Mouse (Mus musculus): ENCODE measurements around the gene Cmtm8. TPM values are rescaled to one million over a fixed set of nuclear protein-coding genes. Genes with fewer than 3 reads are reported as not detected.

The Cmtm8 gene
- total RNA-seq (2021): 1 to 10 TPM; 2.2 to 2.5 TPM

DNA sequence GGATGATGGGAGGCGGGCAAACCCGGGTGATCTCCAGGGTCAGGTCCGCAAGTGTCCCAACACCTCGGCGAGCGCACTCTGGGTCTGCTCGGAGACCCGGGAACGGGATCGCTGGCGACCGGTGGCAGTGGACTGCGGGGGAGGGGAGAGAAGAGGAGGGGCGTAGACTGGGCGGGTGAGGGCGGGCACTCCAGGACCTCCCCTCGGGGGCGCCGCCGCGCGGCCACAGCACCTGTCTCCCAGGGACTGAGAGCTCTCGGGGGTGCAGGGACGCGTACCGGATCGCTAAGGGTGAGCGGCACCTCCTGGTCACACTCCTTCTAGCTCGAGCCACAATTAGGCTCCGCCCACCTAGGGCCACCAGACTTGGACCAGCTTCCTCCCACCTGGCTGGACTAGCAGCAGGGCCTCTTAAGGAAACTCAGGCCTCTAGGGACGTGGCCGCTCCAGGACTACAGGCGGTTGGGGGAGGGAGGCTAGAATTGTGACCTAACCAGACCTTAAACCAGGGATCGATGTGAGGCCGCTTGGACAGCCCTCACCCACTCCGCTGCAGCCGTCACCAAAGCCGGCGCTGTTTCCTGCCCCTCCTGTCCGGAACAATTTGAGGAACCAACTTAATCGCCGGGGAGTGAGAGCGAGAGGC, at the start of gene Cmtm8:
TSS of gene Cmtm8 (minus strand) at position 140 of the 646 bp plus-strand sequence.
- intact Hi-C loops (cut with DNase I): no loop called here
- peak; percentile 12 to 23 for DNase-seq (ENCODE audit: low spot score in 2 of 2)

DNA sequence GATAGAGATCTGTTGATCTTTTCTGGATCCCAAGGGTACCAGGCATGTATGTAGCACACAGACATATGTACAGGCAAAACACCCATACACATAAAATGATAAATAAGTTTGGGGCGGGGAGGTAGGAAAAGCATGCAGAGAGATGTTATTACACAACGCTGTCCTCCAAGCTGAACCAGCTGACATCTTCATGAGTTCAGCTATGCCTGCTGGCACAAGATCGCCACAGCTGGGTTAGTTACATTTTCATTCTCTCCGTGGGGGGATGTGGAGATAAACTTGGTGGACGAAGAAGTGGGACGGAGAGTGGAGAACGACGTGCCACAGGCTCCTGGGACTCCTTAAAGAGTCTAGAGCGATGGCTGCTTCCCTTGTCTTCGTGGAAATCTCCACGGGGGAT, 49.0 kb upstream of the Cmtm8 start:
- intact Hi-C loops (cut with DNase I): no loop called here

DNA sequence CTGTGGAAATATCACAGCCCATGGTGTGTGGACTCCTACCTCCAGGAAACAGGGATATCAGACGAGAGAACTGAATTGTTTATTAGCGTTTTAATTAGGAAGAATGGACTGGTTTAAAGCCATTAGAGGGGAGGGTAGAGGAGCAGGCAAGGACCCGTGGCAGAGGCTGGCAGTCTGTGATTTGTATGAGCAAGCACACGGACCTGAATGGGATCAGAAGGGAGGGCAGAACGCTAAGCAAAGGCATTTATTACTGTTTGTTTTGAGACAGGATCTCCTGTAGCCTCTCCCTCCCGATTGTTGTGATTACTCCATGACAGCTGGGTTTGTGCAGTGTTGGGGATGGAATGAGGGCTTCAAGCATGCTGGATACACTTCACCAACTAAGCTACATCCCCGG, 46.4 kb upstream of the Cmtm8 start:
- DNase-seq (ENCODE audit: low spot score in 2 of 2): no peak
- intact Hi-C loops (cut with DNase I): no loop called here

More for the DNA sequence above, 49.0 kb upstream of the Cmtm8 start:
- DNase-seq (ENCODE audit: low spot score in 2 of 2): no peak

DNA sequence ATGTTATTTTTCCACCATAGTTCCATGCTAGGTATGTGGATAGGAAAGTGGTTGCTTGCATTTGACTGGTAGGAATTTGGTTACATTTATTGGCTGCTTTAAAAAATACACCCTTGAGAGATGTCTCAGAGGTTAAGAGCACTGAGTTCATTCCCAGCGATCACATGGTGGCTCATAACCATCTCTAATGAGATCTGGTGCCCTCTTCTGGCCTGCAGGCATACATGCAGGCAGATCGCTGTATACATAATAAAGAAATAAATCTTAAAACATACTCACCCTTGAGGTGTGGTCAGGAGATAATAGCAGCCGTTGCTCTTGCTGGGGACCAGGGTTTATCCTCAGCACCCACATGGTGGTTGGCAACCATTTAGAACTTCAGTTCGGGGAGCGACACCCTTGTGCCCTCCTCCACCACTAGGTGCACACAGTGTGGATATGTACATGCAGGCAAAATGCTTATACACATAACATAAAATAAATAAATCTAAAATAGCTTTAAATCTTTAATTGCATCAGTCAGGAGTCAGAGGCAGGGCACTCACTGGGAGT, 45.0 kb upstream of the Cmtm8 start:
- DNase-seq (ENCODE audit: low spot score in 2 of 2): no peak
- intact Hi-C loops (cut with DNase I): no loop called here

DNA sequence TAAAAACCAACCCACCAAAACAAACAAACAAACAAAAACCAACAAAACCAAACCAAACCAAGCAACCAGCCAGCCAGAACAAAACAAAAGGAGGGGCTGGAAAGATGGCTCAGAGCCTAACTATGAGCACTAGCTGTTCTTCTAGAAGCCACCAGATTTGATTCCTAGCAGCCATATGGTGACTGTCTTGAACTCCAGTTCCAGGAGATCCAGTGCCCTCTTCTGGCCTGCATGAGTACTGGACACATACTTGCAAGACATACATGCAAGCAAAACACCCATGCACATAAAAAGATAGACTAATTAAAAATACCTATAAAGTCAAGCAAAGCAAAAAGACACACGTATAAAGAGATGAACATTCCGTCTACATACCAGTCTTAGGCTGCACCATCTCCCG, 43.7 kb upstream of the Cmtm8 start:
- intact Hi-C loops (cut with DNase I): loop anchor here (2.0 kb wide), 1 partner anchor 91 kb away; no protein-coding TSS in a partner anchor
- peak in 1 of 2 experiments; percentile 3 for DNase-seq (ENCODE audit: low spot score in 2 of 2)

DNA sequence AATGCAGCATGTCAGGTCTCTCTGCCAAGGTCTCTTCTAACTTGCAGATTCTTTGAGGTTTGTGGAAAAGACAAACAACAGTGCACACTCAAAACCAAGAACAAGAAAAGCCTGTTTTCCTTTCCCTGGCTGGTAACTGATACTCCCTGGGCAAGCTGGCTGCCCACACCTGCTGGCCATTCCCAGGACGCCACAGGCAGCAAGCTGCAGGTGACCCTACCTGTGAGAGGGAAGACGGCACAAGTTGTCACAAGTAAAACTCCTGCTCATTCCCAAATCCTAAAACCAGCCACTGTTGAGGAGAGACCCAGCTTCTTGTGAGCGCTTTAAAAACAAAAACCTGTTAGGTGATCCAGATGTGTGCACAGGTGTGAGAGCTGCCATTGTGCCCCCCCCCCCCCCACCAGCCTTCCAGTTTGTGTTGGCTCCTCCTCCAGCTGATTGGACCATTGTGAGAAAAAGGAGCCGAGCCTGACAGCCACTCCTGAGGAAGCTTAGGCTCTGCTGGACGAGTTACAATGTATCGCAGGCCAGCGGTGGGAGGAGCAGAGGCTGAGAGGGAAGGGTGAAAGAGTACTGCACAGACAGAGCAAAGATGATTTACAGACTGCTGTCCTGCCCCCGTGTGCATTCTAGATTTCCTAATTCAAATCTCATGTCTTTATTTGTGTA, 42.2 kb upstream of the Cmtm8 start:
- intact Hi-C loops (cut with DNase I): loop anchor here (2.0 kb wide), 1 partner anchor 89 kb away; no protein-coding TSS in a partner anchor
- DNase-seq (ENCODE audit: low spot score in 2 of 2): no peak

DNA sequence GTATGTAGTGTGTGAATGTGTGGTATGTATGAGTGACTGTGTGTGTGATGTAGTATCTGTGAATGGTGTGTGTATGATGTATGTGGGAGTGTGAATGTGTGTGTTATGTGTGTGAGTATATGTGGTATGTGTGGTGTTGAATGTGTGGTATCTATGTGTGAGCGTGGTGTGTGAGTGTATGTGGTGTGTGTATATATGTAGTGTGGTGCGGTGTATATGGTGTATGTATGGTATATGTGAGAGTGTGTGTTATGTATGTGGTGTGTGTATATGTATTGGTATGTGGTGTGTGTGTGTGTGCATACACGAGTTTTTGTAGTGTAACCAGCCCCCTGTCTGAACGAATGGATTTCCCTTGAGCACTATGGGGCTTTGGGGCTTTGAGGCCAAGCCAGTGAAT, 41.6 kb upstream of the Cmtm8 start:
- intact Hi-C loops (cut with DNase I): no loop called here
- DNase-seq (ENCODE audit: low spot score in 2 of 2): no peak

DNA sequence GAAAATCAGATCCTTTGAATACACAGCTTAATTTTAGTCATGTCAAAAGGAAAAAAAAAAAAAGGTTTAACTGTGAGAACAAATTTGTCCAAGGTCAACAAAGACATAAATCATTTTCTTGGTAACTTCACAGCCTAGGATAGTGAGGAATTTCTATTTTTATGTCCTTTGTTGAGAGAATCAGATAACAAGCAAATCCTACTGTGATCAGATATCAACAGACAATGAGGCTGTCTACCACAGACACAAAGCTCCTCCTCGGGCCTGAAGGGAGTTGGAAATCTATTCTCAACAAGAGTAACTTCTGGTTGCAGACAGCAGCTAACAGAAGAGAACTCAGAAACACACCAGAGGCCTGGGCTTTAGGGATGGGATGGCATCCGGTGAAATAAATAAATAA, 38.0 kb upstream of the Cmtm8 start:
- intact Hi-C loops (cut with DNase I): no loop called here
- DNase-seq (ENCODE audit: low spot score in 2 of 2): no peak

DNA sequence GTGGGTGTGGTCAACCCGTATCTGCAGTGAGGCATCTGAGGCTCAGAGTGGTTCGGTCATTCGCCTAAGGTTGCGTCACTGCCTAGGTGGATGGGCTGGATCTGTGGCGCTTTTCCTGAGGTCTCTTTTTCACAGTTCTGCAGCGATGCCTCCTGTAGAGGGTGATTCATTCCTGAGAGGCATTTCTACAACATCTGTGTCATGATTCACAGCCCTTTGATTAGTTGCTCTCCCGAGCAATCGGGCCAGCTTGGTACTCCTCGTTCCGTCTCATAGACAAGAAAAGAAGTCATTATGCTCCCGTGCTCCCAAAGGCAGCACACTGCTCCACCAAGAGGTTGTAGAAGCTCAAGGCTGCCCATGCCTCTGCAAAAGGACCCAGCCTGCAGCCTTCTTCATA, 11.4 kb upstream of the Cmtm8 start:
- peak; percentile 54 to 78 for DNase-seq (ENCODE audit: low spot score in 2 of 2)
- intact Hi-C loops (cut with DNase I): no loop called here

DNA sequence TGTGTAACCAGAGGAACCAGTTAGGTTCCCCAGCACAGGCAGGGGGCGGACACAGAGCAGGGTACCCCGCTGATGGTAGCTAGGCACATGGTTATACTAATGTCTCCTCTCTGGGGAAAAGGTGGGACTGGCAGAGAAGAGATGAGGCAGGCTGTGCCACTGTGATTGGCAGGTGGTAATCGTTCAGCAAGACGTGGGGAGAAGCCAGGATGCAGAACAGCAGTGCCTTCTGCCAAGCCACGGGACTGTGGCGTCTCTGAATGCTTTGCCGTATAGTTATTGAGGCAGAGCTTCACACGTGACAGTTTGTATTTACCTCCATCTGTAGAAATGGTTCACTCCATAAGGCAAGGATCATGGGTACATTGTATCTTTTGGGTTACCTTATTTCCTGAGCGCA, 10.7 kb upstream of the Cmtm8 start:
- peak in 1 of 2 experiments; percentile 3 for DNase-seq (ENCODE audit: low spot score in 2 of 2)
- intact Hi-C loops (cut with DNase I): no loop called here

DNA sequence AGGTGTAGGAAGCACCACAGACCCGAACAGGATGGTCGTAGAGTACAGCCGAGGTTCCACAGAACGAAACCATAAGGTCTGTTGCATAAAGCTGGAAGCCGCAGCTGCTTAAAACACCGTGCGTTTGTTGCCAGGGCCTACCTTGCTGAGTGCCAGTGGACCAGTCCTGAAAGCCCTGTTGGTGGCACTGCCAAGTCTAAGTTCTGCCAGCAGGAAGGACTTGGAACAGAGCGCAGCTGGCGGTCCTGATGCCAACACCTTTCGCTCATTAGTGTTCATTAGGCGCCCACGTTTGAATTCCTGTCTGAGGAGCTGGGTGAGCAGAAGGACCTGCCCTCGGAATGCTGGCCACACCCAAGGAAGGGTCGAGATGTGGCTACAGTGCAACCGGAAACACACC, 9.4 kb upstream of the Cmtm8 start:
- DNase-seq (ENCODE audit: low spot score in 2 of 2): no peak
- intact Hi-C loops (cut with DNase I): no loop called here

DNA sequence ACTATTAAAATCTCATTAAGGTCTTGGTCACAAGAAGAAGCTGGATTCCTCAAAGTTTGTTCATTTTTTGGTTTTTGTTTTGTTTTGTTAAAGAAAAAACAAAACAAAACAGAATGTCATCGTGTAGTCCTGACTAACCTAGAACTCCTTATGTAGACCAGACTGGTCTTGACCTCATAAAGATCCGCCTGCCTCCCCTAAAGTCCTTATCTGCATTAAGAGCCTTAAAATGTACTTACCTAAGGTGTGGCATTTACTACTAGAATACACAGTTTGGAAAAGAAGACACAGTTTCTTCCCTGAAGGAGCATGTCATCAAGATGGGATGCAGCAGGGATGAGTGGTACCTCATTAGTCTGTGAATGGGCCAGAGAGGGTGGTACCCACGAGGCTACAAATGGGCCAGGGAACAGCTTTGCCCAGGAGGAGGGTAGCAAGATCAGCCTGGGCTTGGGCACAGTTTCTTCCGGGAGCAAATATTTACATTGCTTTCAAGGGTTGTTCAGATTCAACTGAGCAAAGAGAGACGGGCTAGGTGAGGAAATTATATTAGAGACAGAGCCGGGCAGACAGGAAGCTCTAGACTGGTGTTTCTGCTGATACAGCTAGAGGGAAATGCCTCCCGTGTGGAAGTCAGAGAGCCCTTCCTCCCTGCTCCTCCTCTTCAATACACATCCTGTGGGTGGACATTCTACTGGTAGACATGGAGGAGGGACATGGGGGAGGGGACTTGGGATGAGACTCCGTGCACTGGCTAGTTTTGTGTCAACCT, 7.6 kb upstream of the Cmtm8 start:
- no peak for DNase-seq (ENCODE audit: low spot score in 2 of 2)
- intact Hi-C loops (cut with DNase I): no loop called here

DNA sequence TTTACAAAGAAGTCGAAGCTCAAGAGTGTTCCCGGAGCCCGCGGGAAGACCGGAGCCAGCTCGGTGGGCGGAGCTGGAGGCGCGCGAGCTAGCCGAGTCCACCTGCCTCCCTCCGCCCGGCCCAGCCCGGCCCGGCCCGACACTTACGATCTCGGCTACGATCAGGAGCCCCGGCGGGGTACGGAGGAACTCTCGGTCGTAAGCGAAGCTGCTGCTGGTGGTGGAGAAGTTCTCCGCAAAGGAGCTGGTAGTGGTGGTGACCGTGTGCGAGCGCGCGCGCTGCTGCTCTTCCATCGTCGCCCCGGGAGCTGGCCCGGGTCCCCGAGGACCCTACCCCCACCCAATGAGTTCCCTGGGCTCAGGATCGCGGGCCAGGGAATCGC, 331 bp downstream of the Cmtm8 start:
- intact Hi-C loops (cut with DNase I): no loop called here
- DNase-seq (ENCODE audit: low spot score in 2 of 2): peak; percentile 1 to 9

DNA sequence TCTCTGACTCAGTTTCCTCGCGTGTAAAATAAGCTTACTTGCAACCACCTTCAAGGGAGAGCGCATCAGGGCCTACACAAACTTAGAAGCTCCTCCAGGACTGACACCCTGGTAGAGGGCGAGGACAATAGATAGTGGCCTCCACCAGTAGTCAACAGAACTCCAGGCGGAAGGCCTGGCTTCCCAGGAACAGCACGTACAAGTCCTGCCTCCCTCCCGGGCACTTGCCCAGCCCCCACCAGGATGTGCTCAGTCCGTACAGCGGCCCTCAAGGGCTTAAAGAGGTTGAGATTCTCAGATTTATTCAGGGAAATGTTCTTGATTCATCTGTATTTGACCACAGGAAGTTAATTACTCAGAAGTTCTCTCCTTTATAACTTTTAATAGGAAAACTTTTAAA, 1.1 kb downstream of the Cmtm8 start:
- intact Hi-C loops (cut with DNase I): no loop called here

DNA sequence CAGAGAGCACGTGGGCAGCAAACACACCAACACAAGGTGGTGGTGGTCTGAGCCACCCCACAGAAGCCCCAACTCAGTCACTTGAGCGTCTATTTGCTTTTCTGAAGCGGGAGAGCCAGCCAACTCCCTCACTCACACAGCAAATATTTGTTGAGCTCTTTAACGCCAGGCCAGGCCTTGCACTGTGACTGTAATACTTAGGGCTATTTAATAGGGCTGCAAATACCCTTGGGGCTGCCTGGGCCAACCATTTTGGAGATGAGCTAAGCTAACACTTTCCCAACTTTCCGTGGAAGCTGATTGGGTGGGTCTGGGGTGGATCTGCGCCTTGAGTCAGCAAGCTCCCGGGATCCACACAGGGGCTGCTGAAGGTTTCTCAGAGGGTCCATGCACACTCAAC, 1.7 kb downstream of the Cmtm8 start:
- no peak for DNase-seq (ENCODE audit: low spot score in 2 of 2)
- intact Hi-C loops (cut with DNase I): no loop called here

More for the DNA sequence above, 1.1 kb downstream of the Cmtm8 start:
- no peak for DNase-seq (ENCODE audit: low spot score in 2 of 2)

DNA sequence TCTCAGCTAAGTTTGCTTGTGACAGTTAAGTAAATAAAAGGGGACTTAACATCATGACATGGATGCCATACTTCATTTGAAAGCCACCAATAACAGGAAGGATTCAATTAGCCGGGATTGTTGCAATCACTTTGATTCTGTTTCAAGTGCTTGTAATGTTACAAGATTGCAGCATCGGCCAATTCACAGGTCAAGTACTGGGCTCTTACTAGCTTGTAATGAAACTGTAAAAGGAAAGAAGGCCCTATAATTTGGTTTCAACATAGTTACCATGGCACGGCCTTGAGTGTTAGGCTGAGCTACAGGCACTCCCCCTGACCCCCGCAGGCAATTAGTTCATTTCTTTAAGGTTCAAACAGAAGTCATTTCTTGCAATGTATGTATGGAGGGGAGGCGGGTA, 5.1 kb downstream of the Cmtm8 start:
- no peak for DNase-seq (ENCODE audit: low spot score in 2 of 2)
- intact Hi-C loops (cut with DNase I): no loop called here

DNA sequence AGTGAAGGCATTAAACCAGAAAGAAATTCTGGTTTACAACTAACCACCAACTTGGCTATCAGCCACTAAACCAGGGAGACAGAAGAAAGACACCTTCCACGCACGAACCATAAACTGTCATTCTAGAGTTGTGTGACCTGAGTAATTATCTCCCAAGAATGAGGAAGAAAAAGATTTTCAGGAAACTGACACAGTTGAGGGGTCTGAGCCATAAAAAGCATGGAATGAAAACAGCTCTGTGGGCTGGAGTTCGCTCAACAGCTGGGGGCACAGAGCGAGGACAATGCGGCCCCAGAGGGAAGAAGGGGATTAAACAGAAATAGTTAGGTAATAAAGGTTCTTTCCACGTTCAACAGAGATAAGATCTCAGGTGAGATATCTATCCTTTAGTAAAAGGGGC, 12.4 kb downstream of the Cmtm8 start:
- DNase-seq (ENCODE audit: low spot score in 2 of 2): no peak
- intact Hi-C loops (cut with DNase I): no loop called here

DNA sequence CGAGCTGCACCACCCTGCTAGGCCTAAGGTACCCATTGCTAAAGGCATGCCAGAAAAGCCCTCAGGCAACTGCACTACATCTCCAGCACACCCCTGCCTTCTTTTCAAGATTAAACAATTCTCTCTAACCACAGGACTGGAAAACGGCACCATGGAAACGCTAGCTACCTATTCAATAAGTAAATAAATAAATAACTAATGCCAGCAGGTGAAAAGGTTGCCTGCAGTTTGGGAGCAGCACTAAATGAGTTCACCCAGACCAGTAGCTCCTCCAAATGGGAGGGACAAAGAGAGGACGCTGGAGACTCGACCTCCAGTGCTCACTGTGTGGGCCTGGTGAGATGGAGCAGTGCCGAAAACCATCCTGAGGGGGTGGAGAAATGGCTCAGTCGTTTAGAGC, 13.6 kb downstream of the Cmtm8 start:
- intact Hi-C loops (cut with DNase I): no loop called here

DNA sequence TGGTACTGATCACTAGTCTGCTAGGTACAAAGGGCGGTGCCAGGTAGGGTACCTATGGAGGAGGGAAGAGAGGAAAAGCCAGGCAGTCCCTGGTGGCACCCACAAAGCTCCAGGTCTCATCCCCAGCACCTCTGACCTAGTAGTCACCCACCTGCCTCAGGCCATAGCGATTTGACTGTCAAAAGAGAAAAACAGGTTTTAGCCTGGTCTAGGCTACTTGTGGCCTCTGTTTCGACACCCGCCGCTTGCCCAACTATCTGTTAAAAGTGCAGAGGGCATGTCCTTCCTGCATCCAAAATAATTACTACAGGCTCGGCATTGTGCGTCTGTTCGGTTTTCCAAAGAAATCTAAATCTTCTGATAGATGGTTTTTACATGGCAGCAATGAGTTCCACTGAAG, 14.3 kb downstream of the Cmtm8 start:
- no peak for DNase-seq (ENCODE audit: low spot score in 2 of 2)
- intact Hi-C loops (cut with DNase I): no loop called here

More for the DNA sequence above, 13.6 kb downstream of the Cmtm8 start:
- no peak for DNase-seq (ENCODE audit: low spot score in 2 of 2)

DNA sequence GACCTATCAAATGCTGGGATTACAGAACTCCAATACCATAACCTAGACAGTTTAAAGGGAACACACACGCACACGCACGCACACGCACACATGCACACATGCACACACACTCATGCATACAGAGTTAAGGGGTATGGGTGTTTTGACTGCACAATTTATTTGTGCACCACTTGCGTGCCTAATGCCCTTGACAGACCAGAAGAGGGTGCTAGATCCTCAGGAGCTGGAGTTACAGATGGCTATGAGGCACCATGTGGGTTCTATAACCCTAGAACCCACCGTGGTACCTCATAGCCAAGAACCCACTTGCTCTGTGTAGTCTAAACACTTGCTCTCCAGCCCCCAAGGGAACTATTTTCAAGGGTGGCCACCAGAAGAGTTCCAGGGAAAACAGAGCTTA, 15.6 kb downstream of the Cmtm8 start:
- intact Hi-C loops (cut with DNase I): no loop called here

More for the DNA sequence above, 15.6 kb downstream of the Cmtm8 start:
- DNase-seq (ENCODE audit: low spot score in 2 of 2): no peak
